Mouse (Mus musculus): ENCODE results near the gene Nrf1. TPM values are rescaled to one million over a fixed set of nuclear protein-coding genes. Genes with fewer than 3 reads are reported as not detected.

The Nrf1 gene
- total RNA-seq, 2 experiments from 2014 or later, result 19.5 to 22.6 TPM

DNA sequence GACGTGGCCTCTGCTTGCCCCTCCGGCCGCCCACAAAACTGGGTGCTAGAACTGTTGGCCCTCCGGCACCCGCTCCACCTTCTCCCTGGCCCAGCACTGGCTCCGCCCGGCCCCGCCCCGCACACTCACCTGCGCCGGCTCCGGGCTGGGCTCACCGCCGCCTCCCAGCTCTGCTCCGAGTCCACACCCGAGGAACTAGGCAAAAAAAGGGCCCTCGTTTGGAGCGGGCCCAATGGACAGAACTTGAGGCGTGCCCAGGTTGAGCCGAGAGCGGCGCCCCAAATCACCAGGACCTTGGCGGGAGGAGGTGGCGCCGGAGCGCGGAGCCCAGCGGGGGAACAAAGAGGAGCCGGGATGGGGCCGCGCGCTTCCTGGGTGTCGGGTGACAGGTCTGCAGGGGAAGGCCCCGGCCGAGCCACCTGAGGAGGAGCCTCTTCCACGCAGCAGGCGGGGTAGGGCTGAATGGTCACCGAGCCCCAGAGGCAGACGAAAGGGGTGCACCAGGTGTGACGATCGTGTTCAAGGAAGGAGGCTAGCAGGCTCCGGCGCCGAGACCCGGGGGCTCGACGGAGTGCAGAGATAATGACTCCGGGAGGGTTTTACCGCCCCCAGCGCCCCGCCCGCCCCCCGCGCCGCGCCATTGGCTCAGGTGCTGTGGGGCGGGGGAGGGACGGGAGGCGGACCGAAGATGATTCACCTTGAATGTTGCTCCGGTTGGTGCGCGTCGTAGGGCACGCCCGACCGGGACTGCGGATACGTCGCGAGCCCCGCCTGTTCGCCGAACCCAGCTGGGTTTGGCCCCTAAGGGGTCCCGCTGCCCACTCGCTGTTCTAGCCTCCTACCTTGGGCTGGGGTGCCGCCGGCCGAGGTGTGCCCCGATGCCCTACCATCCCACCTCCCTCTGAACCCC is 126.0 kb downstream of the Nrf1 start:
- intact Hi-C loops (cut with DNase I), result no loop called here
- DNase-seq, result no peak

DNA sequence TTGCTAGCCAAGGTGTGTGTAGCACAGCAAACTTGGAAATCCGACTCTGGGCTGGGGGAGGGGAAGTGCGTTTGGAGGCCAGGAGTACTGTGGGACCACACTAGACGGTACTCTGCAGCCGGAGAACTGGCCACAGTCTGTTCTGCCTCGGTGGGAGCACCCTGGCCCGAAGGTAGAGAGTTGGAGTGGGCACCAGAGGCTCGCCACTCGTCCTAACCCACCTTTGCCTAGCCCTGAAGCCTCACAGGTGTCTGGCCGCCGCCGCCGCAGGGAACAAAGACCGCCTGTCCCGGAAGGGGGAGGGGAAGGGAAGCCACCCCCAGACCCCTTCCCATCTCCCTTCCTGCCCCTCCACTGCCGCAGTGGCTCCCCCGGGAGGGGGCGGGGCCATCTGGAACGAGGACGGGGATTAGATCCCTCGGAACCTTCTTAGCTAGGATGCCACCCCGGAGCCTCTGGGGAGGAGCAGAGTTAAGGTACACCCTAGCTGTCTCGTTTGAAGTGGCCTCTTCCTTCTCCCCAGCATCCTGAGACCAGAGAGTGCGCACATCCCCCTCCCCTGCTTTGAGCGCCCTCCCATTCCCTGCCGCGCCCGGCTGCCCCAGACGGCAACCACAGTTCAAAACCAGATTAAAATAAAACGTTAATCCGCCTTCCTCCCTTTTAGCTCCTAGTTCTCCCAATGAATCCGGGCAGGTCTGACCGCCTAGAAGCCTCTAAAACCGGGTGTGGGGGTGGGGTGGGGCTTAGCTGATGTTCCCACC is 126.9 kb downstream of the Nrf1 start:
- no peak for DNase-seq
- intact Hi-C loops (cut with DNase I), result no loop called here

DNA sequence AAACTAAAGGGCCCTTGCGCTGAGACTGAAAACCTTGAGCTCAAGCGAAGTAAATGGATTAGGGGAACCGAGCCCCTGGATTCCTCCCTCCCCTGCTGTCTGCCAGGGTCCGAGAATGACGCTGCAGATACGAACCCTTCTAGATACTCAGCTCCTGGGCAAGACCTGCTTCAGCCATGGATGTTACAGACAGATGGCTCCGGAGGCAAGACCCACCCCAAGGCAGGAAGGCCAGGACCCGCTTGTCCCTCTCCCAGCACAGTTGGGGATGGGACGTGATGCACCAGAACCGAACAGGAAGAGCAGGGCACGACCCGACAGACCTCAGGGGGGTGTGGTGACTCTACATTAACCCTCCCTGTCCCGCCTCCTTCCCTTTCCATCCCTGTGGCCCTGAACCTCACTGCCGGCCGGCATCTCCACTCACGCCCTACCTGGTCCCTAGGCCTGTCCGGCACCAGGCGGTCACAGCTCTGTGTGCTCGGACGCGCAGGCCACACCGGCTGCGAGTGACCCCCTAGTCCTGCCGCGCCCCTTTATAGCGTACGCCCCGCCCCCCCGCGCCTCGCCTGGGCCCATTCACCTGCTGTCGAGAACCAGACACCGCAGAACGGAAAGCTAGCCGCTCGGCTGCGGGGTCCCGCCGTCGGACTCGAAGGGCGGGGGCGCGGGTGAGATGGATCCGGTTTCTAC is 127.6 kb downstream of the Nrf1 start:
- intact Hi-C loops (cut with DNase I), result no loop called here

DNA sequence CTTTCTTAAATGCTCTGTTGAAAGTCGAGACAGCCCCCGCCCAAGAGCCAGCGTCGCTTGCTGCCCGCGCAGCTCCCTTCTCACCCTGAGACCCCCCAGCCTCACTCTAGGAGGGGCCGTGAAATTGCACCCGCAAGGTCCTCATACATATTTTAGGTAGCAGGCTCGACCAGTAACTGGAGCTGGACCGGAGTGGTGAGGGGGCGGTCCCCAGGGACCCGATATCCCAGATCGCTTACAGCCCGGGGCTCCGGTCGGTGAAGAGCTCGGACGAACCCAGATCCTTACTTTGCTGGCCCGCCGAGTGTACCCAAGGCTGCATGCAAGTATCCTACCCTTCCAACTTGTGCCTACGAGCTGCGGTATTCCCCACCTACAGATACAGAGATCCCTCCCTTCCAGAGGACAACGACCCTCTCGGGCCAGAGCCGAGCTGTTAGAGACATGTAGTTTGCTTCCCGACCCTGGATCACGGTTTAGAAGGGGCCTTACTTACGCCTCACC is 128.2 kb downstream of the Nrf1 start:
- no peak for DNase-seq
- intact Hi-C loops (cut with DNase I), result no loop called here

More for the DNA sequence above, 127.6 kb downstream of the Nrf1 start:
- DNase-seq, result no peak

DNA sequence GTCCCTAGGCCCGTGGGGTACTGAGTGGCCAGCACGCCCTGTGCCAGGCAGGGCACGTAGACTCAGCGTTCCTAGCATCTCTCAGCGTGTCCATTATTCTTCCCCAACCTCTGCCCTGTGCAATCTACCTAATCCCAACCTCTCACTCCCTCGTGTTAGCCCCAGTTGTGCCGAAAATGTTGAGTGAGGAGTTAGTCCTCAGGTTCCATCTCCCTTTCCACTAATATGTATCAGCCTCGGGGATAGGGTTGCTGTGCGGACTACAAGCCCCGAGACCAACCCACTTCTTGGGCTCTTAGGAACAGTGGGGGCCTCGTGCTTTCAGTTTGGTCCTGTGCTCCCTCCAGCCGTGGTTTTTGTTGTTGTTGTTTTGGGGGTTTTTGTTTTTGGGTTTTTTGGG is 128.7 kb downstream of the Nrf1 start:
- intact Hi-C loops (cut with DNase I), result no loop called here
- DNase-seq, result no peak

DNA sequence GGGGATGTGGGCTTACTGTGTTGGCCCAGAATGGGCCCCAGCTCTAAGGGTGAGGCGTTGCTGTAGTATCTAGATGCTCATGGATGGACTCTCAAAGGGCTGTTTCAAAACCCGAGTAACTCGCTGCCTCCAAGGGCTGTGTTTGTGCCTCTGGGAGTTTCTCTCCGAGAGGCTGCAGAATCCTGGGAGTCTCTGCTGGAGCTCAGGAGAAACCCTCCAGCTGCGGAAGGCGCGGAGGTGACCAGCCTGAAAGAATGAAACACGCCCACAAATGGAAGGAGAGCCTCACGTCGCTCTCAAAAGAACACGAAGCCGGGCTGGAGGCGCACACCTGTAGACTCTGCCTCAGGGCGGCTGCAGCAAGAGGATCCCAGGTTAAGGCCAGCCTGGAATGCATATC is 129.5 kb downstream of the Nrf1 start:
- DNase-seq, result no peak
- intact Hi-C loops (cut with DNase I), result no loop called here

DNA sequence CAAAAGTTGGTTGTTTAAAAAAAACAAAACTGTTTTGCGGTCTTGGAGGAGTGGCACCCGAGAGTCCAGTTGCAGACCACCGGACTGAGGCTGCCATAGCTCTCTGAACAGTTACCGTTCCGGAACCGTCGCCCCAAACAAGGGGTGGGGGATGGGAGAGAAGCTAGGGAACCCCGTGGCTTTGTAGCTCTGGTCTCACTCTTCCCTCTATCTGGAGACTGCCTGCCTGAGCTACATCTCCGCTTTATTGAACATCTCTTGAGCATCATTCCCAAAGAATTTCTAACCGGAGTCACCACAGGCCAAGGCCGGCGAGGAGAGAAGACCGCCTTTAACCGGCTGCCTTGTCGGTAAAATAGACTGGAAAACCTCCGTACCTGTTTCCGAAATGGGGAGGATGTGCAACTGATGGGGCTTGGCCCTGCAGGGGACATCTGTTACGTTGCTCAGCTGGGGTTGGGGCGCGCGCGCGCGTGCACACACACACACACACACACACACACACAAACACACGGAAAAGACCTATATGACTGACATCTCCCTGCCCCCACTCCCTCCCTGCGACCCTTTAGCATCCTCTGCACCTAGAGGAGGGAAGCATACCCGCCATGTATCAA is 130.3 kb downstream of the Nrf1 start:
- DNase-seq, result no peak

DNA sequence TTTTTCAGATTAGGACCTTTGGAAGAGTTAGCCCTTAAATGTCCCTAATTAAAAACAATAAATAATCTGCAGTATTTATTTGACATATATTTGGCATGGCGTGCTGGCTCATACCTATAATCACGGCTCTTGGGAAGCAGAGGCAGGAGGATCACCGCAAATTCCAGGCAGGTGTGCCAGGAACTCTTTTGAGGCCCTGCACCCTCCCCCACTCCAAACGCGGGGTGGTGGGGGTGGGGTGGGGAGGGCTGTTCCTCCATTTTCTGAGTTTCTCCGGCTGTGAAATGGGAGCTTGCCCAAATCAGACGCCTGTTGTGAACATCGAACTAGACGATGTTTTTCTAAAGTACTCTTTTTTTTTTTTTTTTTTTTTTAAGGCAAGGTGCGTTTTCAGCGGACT is 131.3 kb downstream of the Nrf1 start:
- intact Hi-C loops (cut with DNase I), result no loop called here
- no peak for DNase-seq

More for the DNA sequence above, 130.3 kb downstream of the Nrf1 start:
- intact Hi-C loops (cut with DNase I), result no loop called here

DNA sequence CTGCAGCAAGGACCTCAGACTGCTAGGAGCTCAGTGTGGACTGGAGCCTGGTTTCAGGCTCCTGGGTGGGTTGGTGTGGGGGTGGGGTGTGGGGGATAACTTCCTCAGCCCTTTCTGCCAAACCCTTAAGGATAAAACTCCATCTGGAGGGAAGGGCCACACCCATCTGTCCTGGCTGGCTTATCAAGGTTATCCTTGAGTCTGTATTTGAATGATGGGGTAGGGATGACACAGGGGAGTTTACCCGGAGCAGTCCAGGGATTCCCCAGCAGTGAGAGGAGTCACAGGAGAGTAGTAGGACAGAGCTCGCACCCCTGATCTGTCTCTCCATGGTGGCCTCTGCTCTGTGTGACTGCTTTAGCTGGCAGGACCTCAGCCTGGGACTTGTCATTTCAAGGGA is 132.5 kb downstream of the Nrf1 start:
- intact Hi-C loops (cut with DNase I), result no loop called here
- no peak for DNase-seq

DNA sequence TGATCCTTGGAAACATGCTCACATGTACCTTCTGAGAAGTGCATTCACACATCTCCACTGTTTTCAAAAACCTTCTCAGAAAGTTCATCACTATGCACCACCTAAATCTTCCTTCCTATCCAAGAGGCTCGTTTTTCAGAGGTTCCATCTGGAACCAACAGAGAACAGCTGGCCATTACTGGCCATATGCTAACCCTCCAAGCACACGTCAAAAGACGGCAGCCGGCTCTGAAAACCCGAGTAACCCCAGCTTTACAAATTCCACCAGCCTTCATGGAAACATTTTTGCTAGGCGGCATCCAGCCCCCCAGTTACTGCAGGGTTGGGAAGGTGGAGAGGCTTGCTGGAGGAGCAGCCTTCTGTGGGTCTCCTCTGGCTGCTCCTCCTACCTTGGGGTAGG is 134.2 kb downstream of the Nrf1 start:
- intact Hi-C loops (cut with DNase I), result no loop called here
- no peak for DNase-seq

DNA sequence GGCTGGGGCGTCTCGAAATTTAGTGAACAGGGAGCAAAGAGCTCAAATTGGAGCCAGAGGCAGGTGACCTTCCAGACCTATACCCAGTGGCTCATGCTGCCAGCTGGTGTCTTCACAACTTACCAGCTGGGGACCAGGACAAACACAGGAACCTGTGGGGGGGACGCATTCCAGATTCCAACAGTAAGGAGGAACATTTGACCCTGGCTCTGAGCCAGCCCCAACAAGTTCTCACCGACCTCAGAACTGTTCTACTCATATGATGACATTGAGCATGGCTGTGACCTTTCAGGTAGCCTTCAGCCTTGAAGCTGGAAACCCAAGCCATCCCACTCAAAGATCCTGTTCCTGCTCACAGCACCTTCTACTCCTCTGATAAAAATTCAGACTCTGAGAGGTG is 135.8 kb downstream of the Nrf1 start:
- DNase-seq, result no peak
- intact Hi-C loops (cut with DNase I), result no loop called here

DNA sequence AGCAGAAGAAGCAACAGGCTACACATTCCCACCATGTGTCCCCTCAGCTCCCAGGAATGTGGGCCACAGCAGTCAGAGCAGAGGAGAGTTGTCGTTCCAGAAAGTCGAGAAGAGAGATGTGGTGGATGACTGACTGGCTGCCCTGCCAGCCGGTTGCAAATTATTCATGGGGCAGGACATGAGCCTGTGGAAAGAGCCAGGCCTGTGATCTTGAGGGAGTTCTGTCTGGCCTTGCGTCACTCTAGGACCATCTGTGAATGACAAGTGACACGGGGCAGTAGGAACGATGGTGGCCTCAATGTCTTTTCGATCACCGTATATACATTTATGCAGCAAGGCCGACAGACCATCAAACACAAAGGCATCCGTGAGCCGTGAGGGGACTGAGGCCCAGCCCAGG is 147.9 kb downstream of the Nrf1 start:
- DNase-seq, result no peak
- intact Hi-C loops (cut with DNase I), result loop anchor here (5.0 kb wide), 1 partner anchor 68 kb away; no protein-coding TSS in a partner anchor

DNA sequence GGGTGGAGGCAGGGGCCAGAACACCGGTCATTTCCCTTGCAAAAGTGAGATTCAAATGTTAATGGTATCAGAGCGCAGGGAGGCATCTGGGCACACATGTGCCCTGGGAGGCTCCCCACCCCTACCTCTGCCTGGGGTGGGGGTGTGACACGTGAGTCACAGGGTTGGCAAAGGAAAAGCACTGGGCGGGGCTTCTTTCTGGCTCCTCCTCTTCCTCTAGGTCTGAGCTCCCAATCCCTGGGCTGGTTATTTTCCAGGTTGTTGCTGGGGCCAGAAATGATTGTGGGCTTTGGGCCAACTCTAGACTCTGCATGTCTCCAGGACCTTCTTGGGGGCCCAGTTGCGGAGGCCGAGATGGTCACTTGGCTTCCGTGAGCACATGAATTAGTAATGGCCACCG is 148.4 kb downstream of the Nrf1 start:
- DNase-seq, result peak in 1 of 2 experiments; percentile 23
- intact Hi-C loops (cut with DNase I), result loop anchor here (5.0 kb wide), 1 partner anchor 69 kb away; no protein-coding TSS in a partner anchor

Small RNAs within 50 kb of the gene (microRNA-seq; reads per million reads assigned to microRNA genes)
- gene Mir182 (43.5 to 54.3 reads per million in 2 experiments), gene Mir183 (21.3 to 25.7 reads per million in 2 experiments), gene Mir96 (0.47 to 1.7 reads per million in 2 experiments)

Other genes with a start within 250 kb of the Nrf1 start
- gene Strip2, start 131.0 kb upstream of the Nrf1 start, total RNA-seq (2021), result 10 to 100 TPM; 79.2 to 89.9 TPM

Data from heart, postnatal 10 days (tissue).